Mouse (Mus musculus) neural tube, embryonic 15.5 days (tissue): Measurements from ENCODE around the gene Sardh. TPM values are rescaled to one million over a fixed set of nuclear protein-coding genes. Genes with fewer than 3 reads are reported as not detected.
A peak's percentile ranks its signal among the peaks of the same experiment; 100 is the strongest.

Experiments
- ATAC-seq: fragments of 200-750 bp; cut with Nextera tagmentation; 2 replicates; pipeline ENCODE4 v1.8.0; 2017; ENCODE audit warnings: mild to moderate bottlenecking, moderate TSS enrichment, moderate library complexity; ENCODE audit not compliant: low FRiP score
- H3K27ac ChIP-seq: fragments of 300-500 bp; sonication (generic); replicated peaks from 2 replicates; pipeline ENCODE4 v1.5.1; 2015; ENCODE audit warnings: mild to moderate bottlenecking, inconsistent platforms
- H3K27me3 ChIP-seq: fragments of 300-500 bp; sonication (generic); replicated peaks from 2 replicates; pipeline ENCODE4 v1.6.1; 2015; ENCODE audit warnings: inconsistent platforms
- H3K36me3 ChIP-seq: fragments of 300-500 bp; sonication (generic); 2 replicates; pipeline ENCODE4 v1.6.1; 2015; ENCODE audit warnings: inconsistent platforms
- H3K4me1 ChIP-seq: fragments of 300-500 bp; sonication (generic); 2 replicates; pipeline ENCODE4 v1.6.1; 2015; ENCODE audit warnings: inconsistent platforms
- H3K4me2 ChIP-seq: fragments of 300-500 bp; sonication (generic); 2 replicates; pipeline ENCODE4 v1.6.1; 2015; ENCODE audit warnings: inconsistent platforms, mild to moderate bottlenecking, moderate library complexity
- H3K4me3 ChIP-seq: fragments of 300-500 bp; sonication (generic); replicated peaks from 2 replicates; pipeline ENCODE4 v1.5.1; 2015; ENCODE audit warnings: mild to moderate bottlenecking, inconsistent platforms
- H3K9ac ChIP-seq: fragments of 300-500 bp; sonication (generic); replicated peaks from 2 replicates; pipeline ENCODE4 v1.6.1; 2015; ENCODE audit warnings: mild to moderate bottlenecking, inconsistent platforms
- H3K9me3 ChIP-seq: fragments of 300-500 bp; sonication (generic); replicated peaks from 2 replicates; pipeline ENCODE4 v1.6.1; 2016; ENCODE audit warnings: inconsistent platforms
- whole genome bisulfite sequencing: fragments of 180-500 bp; shearing (Covaris S2); methylation state at CpG from one replicate; pipeline ENCODE4 v1.1.7; 2015; ENCODE audit warnings: mixed read lengths; 5-methylcytosine and 5-hydroxymethylcytosine counted together
- polyA plus RNA-seq: library from polyadenylated mRNA; unstranded; fragments of >200 nt; fragmentation: Nextera tagmentation; extraction: Ambion mirVana; gene quantifications from 2 replicates; pipeline ENCODE4 v1.2.1, GENCODE M21; 2015

The Sardh gene
- 5.9 and 8.0 TPM in 2 replicates for polyA plus RNA-seq

DNA sequence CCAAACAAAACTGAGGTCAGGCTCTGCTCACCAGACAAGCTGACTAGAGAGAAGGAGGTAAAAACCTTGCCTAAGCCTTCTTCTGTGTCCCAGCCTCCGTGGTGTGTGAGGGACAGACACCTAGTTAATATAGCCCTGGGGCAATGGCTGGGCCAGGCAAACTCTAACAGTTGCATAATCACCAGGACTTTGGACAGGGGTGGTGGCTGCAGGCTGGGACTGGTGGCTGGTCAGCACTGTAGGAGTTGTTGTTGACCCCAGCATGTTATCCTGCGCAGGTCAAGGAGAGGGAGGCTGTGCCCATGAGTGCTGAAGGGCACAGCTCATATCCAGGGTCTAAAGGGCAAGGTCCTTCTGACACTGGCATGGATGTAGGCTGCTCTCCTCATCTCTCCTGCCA, at the start of gene Sardh:
Gene Sardh, minus strand, starts transcription at position 127 of the 400 bp plus-strand sequence.
- H3K27me3 ChIP-seq = no peaks in the 10 kb centered on the region
- no peak within 1 kb of the TSS for H3K9ac ChIP-seq
- H3K36me3 ChIP-seq = no peaks in the 10 kb centered on the region
- no peak for ATAC-seq
- H3K9me3 ChIP-seq = no peaks in the 10 kb centered on the region
- peaks cover 7% of the 10 kb centered on the region; the same call in 1 of the 2 replicates for H3K4me1 ChIP-seq
- peak within 1 kb of the TSS; percentile 37 for H3K4me2 ChIP-seq
- 0 out of 2 replicates have a peak within 1 kb of the TSS, but pooled peaks have one; percentile 15 for H3K27ac ChIP-seq
- WGBS = 93% methylated on average over 2 of the region's 2 CpGs
- no peak within 1 kb of the TSS for H3K4me3 ChIP-seq

DNA sequence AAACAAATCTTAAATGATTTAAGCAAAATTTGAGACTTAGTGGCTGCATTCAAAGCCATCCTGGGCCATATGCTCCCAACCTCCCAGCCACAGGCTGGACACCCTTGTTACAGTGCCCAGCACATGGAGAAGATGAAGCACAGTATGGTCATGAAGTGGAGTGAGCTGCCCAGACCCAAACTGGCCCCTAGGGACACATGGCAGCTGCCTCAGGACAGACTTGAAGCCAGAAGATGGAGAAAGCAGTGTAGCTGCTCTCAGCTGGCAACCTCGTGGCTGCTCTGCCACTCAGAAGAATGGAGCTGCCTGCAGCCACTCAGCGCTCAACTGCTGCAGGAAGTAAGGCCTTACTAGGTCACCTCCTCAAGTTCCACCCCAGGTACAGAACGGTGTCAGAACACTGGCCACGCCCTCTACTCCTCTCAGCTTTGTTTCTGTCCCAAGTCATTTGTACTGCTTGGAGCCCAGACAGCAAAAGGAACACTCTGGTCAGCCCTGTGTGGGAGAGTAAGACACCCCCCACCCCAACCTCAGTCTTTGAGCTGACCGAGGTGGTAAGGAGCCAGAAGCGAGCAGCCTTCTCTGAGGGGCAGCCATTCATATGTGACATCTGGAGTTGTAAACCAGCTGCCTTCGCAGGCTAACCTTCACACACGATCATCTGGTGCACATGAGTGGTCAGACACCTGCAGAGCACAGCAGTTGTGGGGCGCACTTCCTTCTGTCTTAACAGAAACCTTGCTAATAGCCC, 48.7 kb upstream of the Sardh start:
- peaks cover 11% of the 10 kb centered on the region for H3K4me1 ChIP-seq
- no peak overlapping the region for H3K9ac ChIP-seq
- H3K27me3 ChIP-seq = no peaks in the 10 kb centered on the region
- no peaks in the 10 kb centered on the region for H3K9me3 ChIP-seq
- no peak overlapping the region for H3K27ac ChIP-seq
- no peak overlapping the region for H3K4me2 ChIP-seq
- H3K4me3 ChIP-seq = no peak overlapping the region
- ATAC-seq = no peak
- H3K36me3 ChIP-seq = peaks cover 7% of the 10 kb centered on the region
- WGBS = 58% methylated on average over 9 of the region's 9 CpGs

- H3K4me3 ChIP-seq = no peak overlapping the region
- H3K36me3 ChIP-seq = peaks cover 25% of the 10 kb centered on the region
- H3K4me2 ChIP-seq = no peak overlapping the region
- no peaks in the 10 kb centered on the region for H3K27me3 ChIP-seq
- WGBS = 95% methylated on average over 3 of the region's 3 CpGs
- H3K9ac ChIP-seq = no peak overlapping the region
- no peak overlapping the region for H3K27ac ChIP-seq
- no peaks in the 10 kb centered on the region for H3K4me1 ChIP-seq
- ATAC-seq = no peak
- H3K9me3 ChIP-seq = no peaks in the 10 kb centered on the region
Measured at GRCm38 (mm10) chr2:27294777-27295176, 46.6 kb upstream of the Sardh start.

DNA sequence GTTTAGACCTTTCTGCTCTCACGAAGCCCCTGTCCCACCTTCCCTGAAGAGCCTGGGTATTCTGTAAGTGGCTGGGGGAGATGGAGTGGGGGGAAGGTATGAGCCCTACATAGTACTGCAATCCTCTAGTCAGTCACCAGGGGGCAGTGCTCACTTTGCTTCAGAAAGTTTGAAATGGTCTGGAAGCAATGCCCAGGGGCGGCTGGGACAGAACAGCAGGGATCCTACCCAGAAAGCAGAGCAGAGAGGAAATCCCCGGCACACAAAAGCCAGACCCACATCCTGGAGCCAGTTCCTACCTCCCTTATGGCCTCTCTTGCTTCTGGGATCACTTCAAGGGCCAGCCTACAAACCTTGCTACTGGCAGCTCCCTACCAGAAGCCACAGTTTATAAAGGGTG, 40.9 kb upstream of the Sardh start:
- Histone ChIP-seq H3K9me3 (no peaks in the 10 kb centered on the region), H3K9ac (no peak overlapping the region), H3K4me2 (peak overlapping the region; percentile 20; the same call in 1 of the 2 replicates), H3K27me3 (no peaks in the 10 kb centered on the region), H3K27ac (peak overlapping the region; percentile 68), H3K4me1 (peaks cover 6% of the 10 kb centered on the region), H3K4me3 (no peak overlapping the region), H3K36me3 (peaks cover 40% of the 10 kb centered on the region)
- WGBS = 16% methylated on average over 3 of the region's 3 CpGs
- ATAC-seq = peak; percentile 75; the same call in 1 of the 2 replicates

- Histone ChIP-seq H3K4me1 (peaks cover 6% of the 10 kb centered on the region), H3K9ac (no peak overlapping the region), H3K4me3 (no peak overlapping the region), H3K36me3 (peaks cover 43% of the 10 kb centered on the region), H3K27ac (no peak overlapping the region), H3K4me2 (no peak overlapping the region), H3K9me3 (no peaks in the 10 kb centered on the region), H3K27me3 (no peaks in the 10 kb centered on the region)
- 79% methylated on average over 7 of the region's 7 CpGs for WGBS
- ATAC-seq = no peak
Measured at GRCm38 (mm10) chr2:27286971-27287710, 39.0 kb upstream of the Sardh start.

- no peak overlapping the region for H3K4me2 ChIP-seq
- H3K36me3 ChIP-seq = peaks cover 33% of the 10 kb centered on the region
- H3K4me3 ChIP-seq = no peak overlapping the region
- H3K27ac ChIP-seq = no peak overlapping the region
- WGBS = 85% methylated on average over 7 of the region's 7 CpGs
- H3K9ac ChIP-seq = no peak overlapping the region
- no peak for ATAC-seq
- peaks cover 4% of the 10 kb centered on the region for H3K4me1 ChIP-seq
- H3K9me3 ChIP-seq = no peaks in the 10 kb centered on the region
- H3K27me3 ChIP-seq = no peaks in the 10 kb centered on the region
Measured at GRCm38 (mm10) chr2:27284441-27284840, 36.3 kb upstream of the Sardh start.

- H3K9ac ChIP-seq = no peak overlapping the region
- WGBS = 95% methylated on average over 9 of the region's 9 CpGs
- peaks cover 48% of the 10 kb centered on the region for H3K36me3 ChIP-seq
Measured at GRCm38 (mm10) chr2:27281771-27282170, 33.6 kb upstream of the Sardh start.

GRCm38 (mm10) chr2:27280920-27281611, 32.9 kb upstream of the Sardh start:
- Histone ChIP-seq H3K4me1 (no peaks in the 10 kb centered on the region), H3K9me3 (no peaks in the 10 kb centered on the region), H3K36me3 (peaks cover 50% of the 10 kb centered on the region), H3K9ac (no peak overlapping the region), H3K27me3 (no peaks in the 10 kb centered on the region), H3K27ac (no peak overlapping the region), H3K4me3 (no peak overlapping the region), H3K4me2 (no peak overlapping the region)
- WGBS = 71% methylated on average over 13 of the region's 13 CpGs
- ATAC-seq = no peak; the same call in 1 of the 2 replicates

More at GRCm38 (mm10) chr2:27281771-27282170, 33.6 kb upstream of the Sardh start:
- Histone ChIP-seq H3K4me3 (no peak overlapping the region), H3K4me2 (no peak overlapping the region), H3K27me3 (no peaks in the 10 kb centered on the region), H3K9me3 (no peaks in the 10 kb centered on the region), H3K27ac (no peak overlapping the region), H3K4me1 (no peaks in the 10 kb centered on the region)
- no peak for ATAC-seq

DNA sequence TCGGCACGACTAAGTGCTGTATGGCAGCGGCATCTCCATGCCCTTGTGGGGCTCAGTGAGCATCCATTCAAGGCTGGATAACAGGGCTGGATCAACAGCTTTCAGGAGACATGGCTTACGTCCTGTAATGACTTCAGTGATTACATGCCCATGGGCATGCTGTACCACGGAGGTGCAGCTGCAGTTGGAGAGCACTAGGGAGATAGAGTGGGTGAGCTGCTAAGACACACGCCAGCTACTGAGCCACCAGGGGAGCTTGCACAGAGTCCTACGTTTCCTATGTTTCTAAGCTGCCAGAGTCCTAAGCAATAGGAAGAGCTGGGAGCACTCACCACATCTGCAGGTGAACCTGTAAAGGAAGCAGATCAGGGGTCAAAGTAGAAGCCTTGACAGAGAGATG, 30.7 kb upstream of the Sardh start:
- H3K4me3 ChIP-seq = no peak overlapping the region
- no peak overlapping the region for H3K4me2 ChIP-seq
- no peaks in the 10 kb centered on the region for H3K9me3 ChIP-seq
- no peaks in the 10 kb centered on the region for H3K27me3 ChIP-seq
- H3K9ac ChIP-seq = no peak overlapping the region
- no peak for ATAC-seq
- no peak overlapping the region for H3K27ac ChIP-seq
- no peaks in the 10 kb centered on the region for H3K4me1 ChIP-seq
- peaks cover 56% of the 10 kb centered on the region for H3K36me3 ChIP-seq
- WGBS = 90% methylated on average over 7 of the region's 7 CpGs

GRCm38 (mm10) chr2:27268325-27268724, 20.2 kb upstream of the Sardh start:
- peaks cover 74% of the 10 kb centered on the region for H3K36me3 ChIP-seq
- 75% methylated on average over 2 of the region's 2 CpGs for WGBS

DNA sequence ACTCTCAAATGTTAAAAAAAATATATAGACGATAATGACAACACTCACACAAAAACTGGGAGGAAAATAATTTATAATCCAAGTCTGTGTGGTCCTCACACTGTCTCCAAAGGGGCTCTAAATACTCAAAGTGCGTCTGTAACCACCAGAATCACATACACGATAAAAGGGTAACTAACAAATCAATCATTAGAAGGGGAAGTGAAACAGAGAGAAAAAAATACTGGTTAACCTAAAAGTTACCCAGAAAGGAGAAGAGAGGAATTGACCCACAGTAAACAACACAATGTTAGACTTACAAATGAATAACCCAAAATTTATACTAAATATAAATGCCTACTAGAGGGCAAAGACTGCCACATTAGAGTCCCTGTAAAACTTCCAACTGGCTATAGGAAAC, 17.7 kb upstream of the Sardh start:
- Histone ChIP-seq H3K4me2 (no peak overlapping the region), H3K27ac (no peak overlapping the region), H3K9ac (no peak overlapping the region), H3K4me1 (no peaks in the 10 kb centered on the region), H3K9me3 (no peaks in the 10 kb centered on the region), H3K4me3 (no peak overlapping the region), H3K36me3 (peaks cover 70% of the 10 kb centered on the region), H3K27me3 (no peaks in the 10 kb centered on the region)
- no peak for ATAC-seq
- 82% methylated on average over 3 of the region's 3 CpGs for WGBS

More at GRCm38 (mm10) chr2:27268325-27268724, 20.2 kb upstream of the Sardh start:
- H3K4me3 ChIP-seq = no peak overlapping the region
- ATAC-seq = no peak
- H3K9ac ChIP-seq = no peak overlapping the region
- no peak overlapping the region for H3K4me2 ChIP-seq
- H3K27me3 ChIP-seq = no peaks in the 10 kb centered on the region
- H3K9me3 ChIP-seq = no peaks in the 10 kb centered on the region
- H3K4me1 ChIP-seq = no peaks in the 10 kb centered on the region
- no peak overlapping the region for H3K27ac ChIP-seq
